Mouse (Mus musculus) kidney, postnatal 10 days (tissue): ENCODE data around the gene Olfr51.
A peak's percentile ranks its signal among the peaks of the same experiment; 100 is the strongest.
"Not testable (repeated sequence)": the region's sequence is repeated elsewhere in the genome, so short reads cannot be mapped to it uniquely, and the experiment has no call there.

Experiments used
- DNase-seq: peaks from one replicate; pipeline ENCODE4 v3.0.0; 2021; ENCODE audit warnings: mixed read lengths

Gene Olfr51

GRCm38 (mm10) chr11:51003296-51003695, at the start of gene Olfr51:
Gene Olfr51 (plus strand): TSS chr11:51003596.
- no peak for DNase-seq

GRCm38 (mm10) chr11:50953665-50954064, 49.7 kb upstream of the Olfr51 start, which contains the start of gene Prop1:
Gene Prop1 (minus strand): TSS chr11:50953765.
- DNase-seq: no peak

DNA sequence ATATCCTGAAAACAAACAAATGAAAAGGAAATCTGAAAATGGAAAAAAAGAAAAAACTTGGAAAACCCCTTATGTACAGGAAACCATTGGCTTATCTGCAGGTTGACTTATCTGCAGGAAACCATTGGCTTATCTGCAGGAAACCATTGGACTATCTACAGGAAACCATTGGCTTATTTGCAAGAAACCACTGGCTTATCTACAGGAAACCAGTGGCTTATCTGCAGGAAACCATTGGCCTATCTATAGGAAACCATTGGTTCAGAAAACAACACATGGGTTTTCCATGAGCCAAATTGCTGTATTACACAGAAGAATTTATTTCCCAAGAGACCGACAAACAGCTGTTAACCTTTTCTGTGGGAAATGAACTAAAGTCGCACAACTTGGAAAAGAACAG, 38.5 kb upstream of the Olfr51 start:
- DNase-seq: no peak

- DNase-seq: no peak
Observed at GRCm38 (mm10) chr11:50966230-50966629, 37.2 kb upstream of the Olfr51 start, which contains the start of gene Olfr1378. Gene Olfr1378 (plus strand): TSS chr11:50966530.

- no peak for DNase-seq
Observed at GRCm38 (mm10) chr11:50977216-50977615, 26.2 kb upstream of the Olfr51 start.

DNA sequence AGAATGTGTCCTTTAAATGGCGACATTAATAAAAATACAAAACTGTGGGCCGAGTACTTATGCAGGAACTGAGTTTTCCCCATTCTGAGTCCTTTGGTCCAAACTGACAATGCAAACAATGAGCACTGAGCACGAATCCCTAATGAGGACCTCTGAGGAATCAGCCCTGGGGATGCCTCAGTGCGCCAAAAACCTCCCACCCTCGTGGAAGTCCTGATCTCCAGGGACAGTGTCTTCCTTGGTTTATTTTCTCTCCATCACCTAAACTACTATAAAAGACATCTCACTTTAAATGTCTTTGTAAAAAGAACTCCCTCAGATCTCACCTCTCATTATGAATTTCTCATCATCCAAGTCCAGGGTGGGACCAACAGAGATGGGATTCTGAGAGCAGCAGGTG, 21.7 kb upstream of the Olfr51 start, which contains the start of gene Olfr1377:
TSS of gene Olfr1377 (plus strand) at position 301 of the 400 bp plus-strand sequence.
- no peak for DNase-seq

GRCm38 (mm10) chr11:51011821-51012220, 8.4 kb downstream of the Olfr51 start:
- DNase-seq: peak; percentile 68

DNA sequence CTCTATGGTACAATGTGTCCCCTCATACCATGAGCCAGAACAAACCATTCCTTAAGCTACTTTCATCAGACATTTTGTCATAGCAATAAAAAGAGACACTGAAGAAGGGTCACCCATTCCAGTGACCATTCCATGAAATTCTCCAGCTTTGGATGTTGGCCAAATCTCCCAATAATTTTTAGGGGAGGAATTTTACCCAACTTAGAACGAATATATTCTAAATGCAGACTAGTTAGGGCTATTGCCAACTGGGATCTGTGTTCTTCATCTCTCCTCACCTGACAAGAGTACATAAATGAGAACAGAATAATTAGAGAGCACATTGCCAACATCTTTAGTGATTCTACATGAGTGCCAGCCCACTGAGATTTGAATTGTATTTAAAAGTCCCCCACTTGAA, 10.5 kb downstream of the Olfr51 start, which contains the start of gene Olfr54:
TSS of gene Olfr54 (plus strand) at position 301 of the 400 bp plus-strand sequence.
- DNase-seq: no peak

DNA sequence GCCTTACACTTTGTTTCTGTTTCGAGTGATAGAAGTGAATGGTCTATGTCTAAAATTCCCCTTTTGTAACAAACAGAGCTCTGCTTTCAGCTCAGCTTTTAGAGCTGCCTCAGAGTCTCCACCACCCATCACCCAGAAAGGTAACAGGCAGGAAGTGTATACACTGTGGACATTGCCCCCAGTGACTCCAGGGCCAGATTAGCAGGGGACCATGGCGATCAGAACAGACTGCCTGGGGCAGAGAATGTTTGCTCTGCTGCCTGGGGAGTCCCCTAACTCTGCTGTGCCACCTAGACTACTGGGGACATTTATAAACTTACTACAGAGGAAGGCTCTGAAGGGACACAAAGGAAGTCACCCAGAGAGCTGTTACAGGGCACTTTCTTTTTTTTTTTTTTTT, 12.9 kb downstream of the Olfr51 start:
- DNase-seq: no peak

DNA sequence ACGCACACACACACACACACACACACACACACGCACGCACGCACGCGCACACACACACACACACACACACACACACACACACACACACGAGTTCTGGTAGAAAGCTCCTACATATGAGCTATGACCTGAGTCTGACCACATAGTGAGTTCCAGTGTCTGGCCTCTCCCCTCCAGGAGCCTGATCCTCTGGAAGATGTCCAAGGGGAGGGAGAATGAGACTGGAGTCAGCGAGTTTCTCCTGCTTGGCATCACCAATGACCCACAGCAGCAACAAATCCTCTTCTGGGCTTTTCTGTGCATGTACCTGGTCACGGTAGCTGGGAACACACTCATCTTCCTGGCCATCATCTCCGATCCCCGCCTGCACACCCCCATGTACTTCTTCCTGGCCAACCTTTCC, 23.4 kb downstream of the Olfr51 start:
- DNase-seq: peak; percentile 16

GRCm38 (mm10) chr11:51029381-51029780, 26.0 kb downstream of the Olfr51 start:
- DNase-seq: peak; percentile 21

DNA sequence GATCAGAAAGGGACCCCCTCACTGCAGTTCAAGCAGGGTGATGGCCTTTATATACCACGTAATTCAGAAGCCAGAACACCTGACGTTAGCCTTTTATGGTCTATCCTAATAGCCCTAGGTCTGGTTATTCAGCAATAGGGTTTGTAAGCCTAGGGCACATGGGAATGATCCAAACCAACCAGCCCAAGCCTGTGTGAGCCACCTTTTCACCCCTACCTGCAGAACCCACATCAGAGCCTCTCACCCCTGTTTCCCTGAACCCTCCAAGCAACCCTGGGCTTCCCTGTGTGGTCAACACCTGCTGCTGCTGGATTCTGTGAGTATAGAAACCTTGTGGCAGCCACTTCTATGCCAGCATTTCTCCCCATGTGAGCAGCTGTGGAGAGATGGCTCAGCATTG, 26.8 kb downstream of the Olfr51 start:
- DNase-seq: peak; percentile 13

- peak; percentile 45 for DNase-seq
Observed at GRCm38 (mm10) chr11:51032851-51033250, 29.5 kb downstream of the Olfr51 start.

GRCm38 (mm10) chr11:51034141-51034540, 30.7 kb downstream of the Olfr51 start:
- not testable (repeated sequence) for DNase-seq

DNA sequence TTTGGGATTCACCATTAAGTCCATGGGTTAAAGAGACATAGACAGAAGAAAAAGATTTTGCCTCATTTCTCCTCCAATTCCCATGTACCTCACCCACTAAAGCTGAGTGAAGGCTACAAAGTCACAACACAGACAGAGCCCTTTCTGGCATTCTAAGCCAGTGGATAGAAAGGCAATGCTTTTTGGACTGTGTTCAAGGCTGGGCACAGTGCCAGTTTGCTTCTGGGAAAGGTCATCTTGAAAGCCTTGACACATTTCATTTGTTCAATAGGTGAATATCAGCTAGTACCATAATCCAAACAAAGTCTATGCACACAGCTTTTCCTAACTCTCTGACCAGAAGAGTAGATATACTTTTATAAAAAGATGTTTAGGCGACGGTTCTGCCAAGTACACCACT, 32.6 kb downstream of the Olfr51 start:
- peak; percentile 55 for DNase-seq

DNA sequence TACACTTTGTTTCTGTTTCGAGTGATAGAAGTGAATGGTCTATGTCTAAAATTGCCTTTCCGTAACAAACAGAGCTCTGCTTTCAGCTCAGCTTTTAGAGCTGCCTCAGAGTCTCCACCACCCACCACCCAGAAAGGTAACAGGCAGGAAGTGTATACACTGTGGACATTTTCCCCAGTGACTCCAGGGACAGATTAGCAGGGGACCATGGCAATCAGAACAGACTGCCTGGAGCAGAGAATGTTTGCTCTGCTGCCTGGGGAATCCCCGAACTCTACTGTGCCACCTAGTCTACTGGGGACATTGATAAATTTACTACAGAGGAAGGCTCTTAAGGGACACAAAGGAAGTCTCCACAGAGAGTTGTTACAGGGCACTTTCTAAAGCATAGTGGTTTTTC, 41.4 kb downstream of the Olfr51 start:
- not testable (repeated sequence) for DNase-seq

GRCm38 (mm10) chr11:51047809-51048208, 44.4 kb downstream of the Olfr51 start, which contains the start of gene Olfr1375:
Gene Olfr1375 (plus strand): TSS chr11:51048109.
- not testable (repeated sequence) for DNase-seq

DNA sequence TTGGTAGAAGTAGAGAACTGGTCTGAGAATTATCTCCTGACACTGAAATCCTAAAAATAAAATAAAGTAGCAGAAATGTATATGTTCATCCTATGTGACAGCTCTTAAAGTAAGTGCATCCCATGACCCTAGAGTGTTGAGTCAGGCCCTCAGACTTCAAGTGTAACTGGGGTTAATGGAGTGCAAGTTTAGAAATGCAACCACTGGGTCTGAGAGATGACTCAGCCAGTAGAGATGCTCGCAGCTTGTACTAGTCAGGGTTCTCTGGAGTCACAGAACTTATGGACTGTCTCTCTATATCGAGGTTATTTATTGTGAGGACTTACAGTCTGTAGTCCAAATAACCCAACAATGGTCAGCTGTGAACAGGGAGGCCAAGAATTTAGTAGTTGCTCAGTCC, 48.3 kb downstream of the Olfr51 start:
- DNase-seq: no peak

GRCm38 (mm10) chr11:51053230-51053629, 49.8 kb downstream of the Olfr51 start:
- DNase-seq: no peak

- DNase-seq: peak; percentile 90
Observed at GRCm38 (mm10) chr11:51059151-51059571, 55.8 kb downstream of the Olfr51 start, which contains the start of gene Zfp354a. Gene Zfp354a (plus strand): TSS chr11:51059257.
